Mouse (Mus musculus): Measurements from ENCODE around the gene Sh3tc1.

GRCm38 (mm10) chr5:35741225-35741820, 1.5 kb upstream of the Sh3tc1 start:
- TF ChIP-seq CTCF (IDR thresholded peaks at IDR 0.05; ENCODE audit: extremely low read depth, insufficient read depth, low read length) (no peak), POLR2A (IDR thresholded peaks at IDR 0.05; ENCODE audit: extremely low read depth, insufficient read depth, low read length) (no peak)
